Mouse (Mus musculus) duodenum, adult 2 months (tissue): ENCODE data around the gene Rgs1. TPM values are rescaled to one million over a fixed set of nuclear protein-coding genes. Genes with fewer than 3 reads are reported as not detected.

Experiments used
- polyA plus RNA-seq: library from polyadenylated mRNA; depleted of rRNA; stranded (reverse); fragments of >200 nt; gene quantifications from 2 replicates; pipeline ENCODE4 v1.2.3, GENCODE M21; 2012; ENCODE audit warnings: low replicate concordance; rRNA removed

Rgs1 gene
- 0.05 and 0.13 TPM in 2 replicates for polyA plus RNA-seq

DNA sequence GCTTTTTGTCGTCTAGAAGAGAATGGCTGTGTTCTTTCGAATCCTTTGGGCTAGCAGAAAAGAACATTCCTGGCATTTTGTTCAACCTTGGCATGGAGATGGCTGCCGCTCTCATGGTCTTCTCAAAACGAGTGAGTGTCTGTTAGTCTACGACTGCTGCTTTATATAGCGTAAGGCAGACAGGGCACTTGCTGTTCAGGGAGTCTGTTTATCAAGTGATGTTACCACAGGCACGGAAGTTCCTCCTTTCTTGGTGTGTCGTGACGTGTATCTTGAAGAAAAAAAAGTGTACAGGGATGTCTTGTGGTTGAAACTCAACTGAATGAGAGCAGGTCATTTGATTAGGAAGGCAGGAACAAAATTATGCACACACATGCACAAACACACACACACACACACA is at the start of gene Rgs1:
Gene Rgs1 (minus strand): TSS at position 320 of the 400 bp plus-strand sequence.

Other genes starting within 250 kb of the Rgs1 start
- gene Rgs2, start 245.1 kb downstream of the Rgs1 start, polyA plus RNA-seq, result 0.41 and 0.65 TPM in 2 replicates
- gene Rgs13, start 71.9 kb downstream of the Rgs1 start, polyA plus RNA-seq, result not detected in 2 replicates